Mouse (Mus musculus) hindbrain, postnatal 0 days (tissue): ENCODE measurements around the gene Mmp13. TPM values are rescaled to one million over a fixed set of nuclear protein-coding genes. Genes with fewer than 3 reads are reported as not detected.
"Not testable (repeated sequence)": the region's sequence is repeated elsewhere in the genome, so short reads cannot be mapped to it uniquely, and the experiment has no call there.

Experiments used
- ATAC-seq: fragments of 200-750 bp; cut with Nextera tagmentation; 2 replicates; pipeline ENCODE4 v1.8.0; 2017; ENCODE audit warnings: mild to moderate bottlenecking, moderate TSS enrichment, moderate library complexity
- DNase-seq: peaks from one replicate; pipeline ENCODE4 v3.0.0-alpha.2; 2015; ENCODE audit warnings: low spot score
- H3K27ac ChIP-seq: fragments of 300-500 bp; sonication (generic); 2 replicates; pipeline ENCODE4 v1.5.1; 2014; ENCODE audit warnings: mild to moderate bottlenecking
- H3K27me3 ChIP-seq: fragments of 300-500 bp; sonication (generic); 2 replicates; pipeline ENCODE4 v1.6.1; 2014; ENCODE audit warnings: low read length, mixed read lengths; ENCODE audit not compliant: insufficient read depth
- H3K36me3 ChIP-seq: fragments of 300-500 bp; sonication (generic); 2 replicates; pipeline ENCODE4 v1.6.1; 2014; ENCODE audit warnings: low read length, mixed read lengths; ENCODE audit not compliant: insufficient read depth
- H3K4me1 ChIP-seq: fragments of 300-500 bp; sonication (generic); 2 replicates; pipeline ENCODE4 v1.6.1; 2014; ENCODE audit warnings: antibody characterized with exemption, low read length, mixed read lengths; ENCODE audit not compliant: insufficient read depth
- H3K4me2 ChIP-seq: fragments of 300-500 bp; sonication (generic); 2 replicates; pipeline ENCODE4 v1.6.1; 2014; ENCODE audit warnings: low read depth, mild to moderate bottlenecking, low read length, moderate library complexity, mixed read lengths
- H3K4me3 ChIP-seq: fragments of 300-500 bp; sonication (generic); 2 replicates; pipeline ENCODE4 v1.5.1; 2014; ENCODE audit warnings: low read length
- H3K9ac ChIP-seq: fragments of 300-500 bp; sonication (generic); replicated peaks from 2 replicates; pipeline ENCODE4 v1.6.1; 2014; ENCODE audit warnings: mild to moderate bottlenecking, low read length, moderate library complexity, mixed read lengths
- H3K9me3 ChIP-seq: fragments of 300-500 bp; sonication (generic); 2 replicates; pipeline ENCODE4 v1.6.1; 2016; ENCODE audit warnings: low read length, mixed read lengths
- CTCF ChIP-seq: IDR thresholded peaks from 2 replicates; pipeline ENCODE4 v1.5.1; 2016; ENCODE audit warnings: antibody characterized with exemption, control low read depth, low read depth
- WGBS: fragments of 180-500 bp; shearing (Covaris S2); extraction: QIAGEN DNeasy Blood & Tissue Kit; methylation state at CpG from one replicate; pipeline ENCODE4 v1.1.7; 2014; 5-methylcytosine and 5-hydroxymethylcytosine counted together
- polyA plus RNA-seq: library from polyadenylated mRNA; unstranded; fragments of >200 nt; fragmentation: Nextera tagmentation; extraction: Ambion mirVana; gene quantifications from 2 replicates; pipeline ENCODE4 v1.2.1, GENCODE M21; 2015
- total RNA-seq: library from RNA; depleted of rRNA; stranded (reverse); fragments of >200 nt; gene quantifications from 2 replicates; pipeline ENCODE4 v1.2.3, GENCODE M21; 2014; rRNA removed

Gene Mmp13
- total and polyA plus RNA-seq, 2 experiments from 2014 or later, result 0.10 to 0.14 TPM

DNA sequence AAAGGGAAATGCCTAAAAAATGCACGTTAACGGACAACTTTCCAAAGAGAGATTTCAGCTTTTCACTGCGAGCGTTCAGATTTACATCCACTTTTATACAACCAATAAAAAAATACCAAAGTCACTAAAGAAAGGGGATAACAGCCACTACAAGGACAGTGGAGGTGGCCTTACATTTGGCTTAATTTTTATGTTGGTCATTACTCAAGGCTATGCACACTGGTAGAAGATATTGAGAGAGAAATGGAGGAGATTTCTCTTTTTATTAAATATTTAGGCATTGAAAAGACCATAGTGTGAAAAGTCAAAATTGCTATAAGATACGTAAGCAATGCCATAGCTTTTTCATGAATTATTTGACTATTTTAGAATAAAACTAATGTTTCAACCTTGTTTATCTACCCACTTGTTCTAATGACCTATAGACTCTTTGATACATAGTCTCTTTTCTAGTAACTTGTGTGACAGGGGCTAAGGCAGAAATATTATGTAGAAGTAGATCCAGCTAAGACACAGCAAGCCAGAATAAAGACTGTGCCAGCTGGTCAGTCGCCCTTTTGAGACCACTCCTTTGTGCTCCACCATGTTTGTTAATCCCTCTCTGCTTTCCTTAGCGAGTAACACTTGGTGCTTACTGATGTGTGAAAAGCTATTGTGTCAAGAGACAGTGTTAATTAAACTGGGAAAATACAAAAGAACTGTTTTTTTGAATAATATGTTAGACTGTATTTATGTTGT, 10.4 kb downstream of the Mmp13 start:
- no peak overlapping the region for H3K4me2 ChIP-seq
- no peak overlapping the region for H3K4me3 ChIP-seq
- DNase-seq (no peak), ATAC-seq (no peak)
- no peaks in the 10 kb centered on the region for H3K9me3 ChIP-seq
- no peak overlapping the region for H3K27ac ChIP-seq
- H3K4me1 ChIP-seq, result no peaks in the 10 kb centered on the region
- no peak overlapping the region for H3K9ac ChIP-seq
- no peak for TF ChIP-seq CTCF
- H3K36me3 ChIP-seq, result no peaks in the 10 kb centered on the region
- 67% methylated on average over 7 of the region's 7 CpGs for WGBS
- H3K27me3 ChIP-seq, result no peaks in the 10 kb centered on the region

DNA sequence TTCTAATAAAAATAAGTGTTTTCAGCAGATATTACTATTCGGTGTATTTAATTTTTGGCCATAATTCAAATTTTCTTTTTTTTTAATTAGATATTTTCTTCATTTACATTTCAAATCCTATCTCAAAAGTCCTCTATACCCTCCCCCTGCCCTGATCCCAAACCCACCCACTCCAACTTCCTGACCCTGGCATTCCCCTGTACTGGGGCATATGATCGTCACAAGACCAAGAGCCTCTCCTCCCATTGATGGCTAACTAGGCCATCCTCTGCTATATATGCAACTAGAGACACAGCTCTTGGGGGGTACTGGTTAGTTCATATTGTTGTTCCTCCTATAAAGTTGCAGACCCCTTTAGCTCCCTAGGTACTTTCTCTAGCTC, 11.0 kb downstream of the Mmp13 start:
- H3K27me3 ChIP-seq, ATAC-seq, H3K36me3 ChIP-seq, H3K4me2 ChIP-seq, DNase-seq, H3K9me3 ChIP-seq, H3K9ac ChIP-seq, H3K27ac ChIP-seq, H3K4me1 ChIP-seq, H3K4me3 ChIP-seq: not testable (repeated sequence)
- WGBS, result 67% methylated on average over 2 of the region's 2 CpGs

DNA sequence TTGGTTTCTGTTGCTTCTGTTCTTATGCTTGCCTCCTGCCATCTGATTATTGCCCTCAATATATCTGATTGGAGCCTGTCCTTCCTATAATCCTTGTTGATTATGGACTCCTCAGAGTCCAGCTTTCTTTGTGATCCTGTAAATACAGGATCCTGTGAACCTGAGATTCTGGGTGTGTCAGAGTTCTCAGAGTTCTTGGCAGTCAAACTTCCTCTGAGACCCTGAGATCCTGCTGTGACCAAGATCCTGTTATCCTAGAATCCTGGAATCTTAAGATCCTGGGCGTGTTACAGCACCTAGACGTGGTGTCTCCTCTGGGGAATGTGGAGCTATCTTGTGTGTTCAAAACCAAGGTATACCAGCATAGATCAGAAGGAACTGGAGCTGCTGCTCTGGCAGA, 17.2 kb downstream of the Mmp13 start:
- Histone ChIP-seq H3K27me3 (no peaks in the 10 kb centered on the region), H3K36me3 (no peaks in the 10 kb centered on the region), H3K9me3 (no peaks in the 10 kb centered on the region), H3K4me3 (no peak overlapping the region), H3K9ac (no peak overlapping the region), H3K27ac (no peak overlapping the region), H3K4me1 (no peaks in the 10 kb centered on the region), H3K4me2 (no peak overlapping the region)
- TF ChIP-seq CTCF, result no peak
- WGBS, result 78% methylated on average over 2 of the region's 2 CpGs
- ATAC-seq (no peak), DNase-seq (no peak)

DNA sequence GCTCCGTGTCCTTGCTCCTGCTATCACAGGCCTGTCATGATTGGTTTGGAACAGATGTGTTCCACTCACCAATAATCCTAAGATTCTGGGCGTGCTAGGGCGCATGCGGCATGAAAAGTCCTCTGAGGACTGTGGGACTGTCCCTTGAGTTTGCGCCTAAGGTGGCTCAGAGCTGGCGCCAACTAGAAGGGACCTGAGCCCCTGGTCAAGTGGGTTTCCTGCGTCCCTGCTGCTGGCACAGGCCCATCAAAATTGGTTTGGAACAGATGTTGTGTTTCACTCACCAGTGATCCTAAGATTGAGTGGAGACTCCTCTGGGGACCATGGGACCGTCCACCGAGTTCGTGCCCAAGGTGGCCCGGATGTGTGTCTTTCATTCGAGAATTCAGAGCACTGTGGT, 17.6 kb downstream of the Mmp13 start:
- WGBS, result 90% methylated on average over 12 of the region's 12 CpGs
- no peak overlapping the region for H3K4me3 ChIP-seq
- ATAC-seq (no peak), DNase-seq (no peak)
- no peaks in the 10 kb centered on the region for H3K27me3 ChIP-seq
- H3K27ac ChIP-seq, result no peak overlapping the region
- no peak for TF ChIP-seq CTCF
- no peaks in the 10 kb centered on the region for H3K36me3 ChIP-seq
- H3K9me3 ChIP-seq, result no peaks in the 10 kb centered on the region
- H3K9ac ChIP-seq, result no peak overlapping the region
- H3K4me1 ChIP-seq, result no peaks in the 10 kb centered on the region
- H3K4me2 ChIP-seq, result no peak overlapping the region

DNA sequence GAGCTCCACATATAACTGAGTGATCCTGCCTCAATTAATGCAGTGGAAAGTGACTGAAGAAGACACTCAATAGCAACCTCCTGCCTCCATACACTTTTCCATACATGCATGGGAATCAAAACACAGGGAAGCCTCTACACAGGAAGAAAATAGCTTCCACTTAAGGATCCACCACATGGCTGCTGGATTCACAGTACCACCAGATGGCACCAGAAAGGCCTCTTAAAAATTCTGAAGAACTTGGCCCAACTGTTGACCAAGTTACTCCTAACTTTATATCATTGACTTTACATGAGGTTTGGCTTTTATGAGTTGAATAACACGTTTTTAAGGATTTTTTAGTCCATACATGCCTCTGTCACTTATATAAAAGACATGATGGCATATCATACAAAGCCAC, 19.8 kb downstream of the Mmp13 start:
- H3K27me3 ChIP-seq, result no peaks in the 10 kb centered on the region
- H3K9ac ChIP-seq, result no peak overlapping the region
- TF ChIP-seq CTCF, result 0 out of 2 replicates have a peak, but pooled peaks have one; percentile 4
- peak; percentile 3 for DNase-seq
- H3K4me1 ChIP-seq, result no peaks in the 10 kb centered on the region
- H3K9me3 ChIP-seq, result no peaks in the 10 kb centered on the region
- WGBS, result 13% methylated on average over 1 of the region's 1 CpGs
- H3K27ac ChIP-seq, result no peak overlapping the region
- ATAC-seq, result no peak
- H3K4me3 ChIP-seq, result no peak overlapping the region
- H3K4me2 ChIP-seq, result no peak overlapping the region
- H3K36me3 ChIP-seq, result no peaks in the 10 kb centered on the region

DNA sequence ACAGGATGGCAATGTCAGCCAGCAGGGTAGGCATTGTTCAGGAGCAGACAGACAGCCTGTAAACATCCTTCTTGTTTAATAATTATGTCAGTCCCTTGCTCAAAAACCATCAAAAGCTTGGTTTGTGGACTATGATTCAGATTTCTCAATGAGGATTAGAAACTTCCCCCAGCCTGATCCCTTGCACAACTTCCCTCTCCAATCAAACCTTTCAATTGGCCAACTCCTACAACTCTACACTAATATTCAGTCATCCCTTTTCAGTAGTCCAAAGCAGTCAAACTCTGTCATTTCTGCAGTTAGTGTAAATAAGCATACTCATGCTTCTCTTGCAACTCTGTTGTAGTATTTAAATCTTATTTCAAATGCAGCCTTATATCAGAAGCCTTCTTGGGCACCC, 59.5 kb downstream of the Mmp13 start:
- DNase-seq (no peak), ATAC-seq (no peak)
- H3K9ac ChIP-seq, result no peak overlapping the region
- H3K27me3 ChIP-seq, result no peaks in the 10 kb centered on the region
- no peak overlapping the region for H3K27ac ChIP-seq
- H3K36me3 ChIP-seq, result no peaks in the 10 kb centered on the region
- no peaks in the 10 kb centered on the region for H3K9me3 ChIP-seq
- H3K4me1 ChIP-seq, result no peaks in the 10 kb centered on the region
- no peak overlapping the region for H3K4me2 ChIP-seq
- TF ChIP-seq CTCF, result no peak
- H3K4me3 ChIP-seq, result no peak overlapping the region

Other genes with a start within 250 kb of the Mmp13 start
- 12.2 and 13.0 TPM in 2 replicates for gene Dync2h1, start 88.1 kb upstream of the Mmp13 start, total RNA-seq
- gene Dync2h1, start 88.1 kb upstream of the Mmp13 start, polyA plus RNA-seq, result 14.5 and 16.7 TPM in 2 replicates
- gene Dcun1d5, start 88.0 kb upstream of the Mmp13 start, total RNA-seq, result 64.0 and 78.7 TPM in 2 replicates
- gene Dcun1d5, start 88.0 kb upstream of the Mmp13 start, polyA plus RNA-seq, result 83.4 and 87.4 TPM in 2 replicates
- not detected in 2 replicates for gene Mmp12, start 71.9 kb downstream of the Mmp13 start, total RNA-seq
- 0.15 TPM in 1 of 2 replicates, not detected in the other for gene Mmp12, start 71.9 kb downstream of the Mmp13 start, polyA plus RNA-seq
- not detected in 2 replicates for gene Mmp1b, start 115.5 kb downstream of the Mmp13 start, total RNA-seq
- gene Mmp1b, start 115.5 kb downstream of the Mmp13 start, polyA plus RNA-seq, result not detected in 2 replicates
- gene Mmp3, start 173.3 kb downstream of the Mmp13 start, total RNA-seq, result not detected in 2 replicates
- not detected in 2 replicates for gene Mmp3, start 173.3 kb downstream of the Mmp13 start, polyA plus RNA-seq
- not detected in 2 replicates for gene Mmp10, start 229.8 kb downstream of the Mmp13 start, total RNA-seq
- gene Mmp10, start 229.8 kb downstream of the Mmp13 start, polyA plus RNA-seq, result not detected in 2 replicates